Mouse (Mus musculus): Measurements from ENCODE around the gene Phkb.
"Not testable (repeated sequence)": the region's sequence is repeated elsewhere in the genome, so short reads cannot be mapped to it uniquely, and the experiment has no call there.

Gene Phkb

GRCm38 (mm10) chr8:85840657-85841488, at the start of gene Phkb, which contains the start of gene Itfg1:
Phkb (plus strand) TSS chr8:85840959.
Itfg1 (minus strand) TSS chr8:85840921.
- peak; percentile 91 for DNase-seq (ENCODE audit: low spot score)

DNA sequence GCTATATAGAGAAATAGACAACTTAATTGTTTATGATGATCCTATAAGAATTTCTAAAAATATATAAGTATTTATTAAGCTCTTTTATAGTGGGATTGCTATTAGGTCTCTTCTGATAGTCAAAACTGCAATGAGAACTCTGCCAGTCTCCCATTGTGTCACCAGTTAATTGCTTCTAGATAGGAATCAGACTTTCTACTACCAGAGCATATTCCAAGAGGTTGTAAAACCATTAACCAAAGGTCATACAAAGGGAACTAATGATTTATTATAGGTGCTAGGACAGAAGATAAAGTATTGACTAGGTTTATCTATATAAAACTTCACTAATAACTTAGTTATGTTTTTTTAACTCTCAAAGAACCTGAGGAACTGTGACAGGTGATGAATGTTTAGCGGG, 44.4 kb upstream of the Phkb start:
- not testable (repeated sequence) for DNase-seq (ENCODE audit: low spot score)

GRCm38 (mm10) chr8:85800164-85800563, 40.6 kb upstream of the Phkb start:
- no peak for DNase-seq (ENCODE audit: low spot score)

GRCm38 (mm10) chr8:85801408-85801807, 39.4 kb upstream of the Phkb start:
- no peak for DNase-seq (ENCODE audit: low spot score)

GRCm38 (mm10) chr8:85813621-85814020, 27.1 kb upstream of the Phkb start:
- no peak for DNase-seq (ENCODE audit: low spot score)

DNA sequence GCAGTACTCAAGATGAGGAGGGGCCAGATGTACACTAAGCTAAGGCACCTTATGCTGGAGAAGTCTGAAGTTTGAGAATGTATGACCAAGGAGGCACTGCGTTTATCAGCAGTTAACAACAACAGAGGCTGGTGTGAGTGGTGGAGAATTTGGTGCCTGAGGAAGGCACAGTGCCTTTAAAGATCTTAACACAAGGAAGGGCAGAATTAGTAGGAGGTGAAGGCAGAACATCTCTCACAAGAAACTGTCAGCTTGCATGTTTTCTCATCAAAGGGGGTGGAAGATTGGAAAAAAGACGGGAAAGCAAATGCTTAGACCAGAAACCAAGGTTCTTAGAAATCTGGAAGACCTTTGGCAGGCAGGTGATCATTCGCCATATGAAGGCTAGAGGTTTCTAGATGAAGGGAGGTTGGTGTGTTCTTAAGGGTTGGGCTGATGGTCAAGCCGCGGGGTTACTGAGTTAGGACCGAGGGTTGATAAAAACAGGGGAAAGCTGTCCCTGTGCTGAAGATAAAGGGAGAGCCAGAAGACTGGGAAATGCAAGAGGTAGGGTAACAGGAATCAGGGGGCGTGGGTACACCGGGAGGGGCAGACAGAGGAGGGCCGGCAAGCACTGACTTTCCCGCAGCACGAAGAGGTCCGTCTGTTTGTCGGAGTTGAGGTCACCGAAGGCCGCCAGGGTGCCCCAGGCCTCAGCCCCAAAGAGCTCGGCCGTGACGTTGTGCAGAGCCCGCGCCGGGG, 673 bp upstream of the Phkb start:
- no peak for DNase-seq (ENCODE audit: low spot score)

GRCm38 (mm10) chr8:85841489-85841795, 683 bp downstream of the Phkb start:
- DNase-seq (ENCODE audit: low spot score), result peak; percentile 10

- DNase-seq (ENCODE audit: low spot score), result no peak
Observed at GRCm38 (mm10) chr8:85845887-85846286, 5.1 kb downstream of the Phkb start.

GRCm38 (mm10) chr8:85854220-85855123, 13.7 kb downstream of the Phkb start:
- no peak for DNase-seq (ENCODE audit: low spot score)

GRCm38 (mm10) chr8:85857227-85857896, 16.6 kb downstream of the Phkb start:
- DNase-seq (ENCODE audit: low spot score), result not testable (repeated sequence)

- DNase-seq (ENCODE audit: low spot score), result peak; percentile 29
Observed at GRCm38 (mm10) chr8:85860612-85861011, 19.9 kb downstream of the Phkb start.

DNA sequence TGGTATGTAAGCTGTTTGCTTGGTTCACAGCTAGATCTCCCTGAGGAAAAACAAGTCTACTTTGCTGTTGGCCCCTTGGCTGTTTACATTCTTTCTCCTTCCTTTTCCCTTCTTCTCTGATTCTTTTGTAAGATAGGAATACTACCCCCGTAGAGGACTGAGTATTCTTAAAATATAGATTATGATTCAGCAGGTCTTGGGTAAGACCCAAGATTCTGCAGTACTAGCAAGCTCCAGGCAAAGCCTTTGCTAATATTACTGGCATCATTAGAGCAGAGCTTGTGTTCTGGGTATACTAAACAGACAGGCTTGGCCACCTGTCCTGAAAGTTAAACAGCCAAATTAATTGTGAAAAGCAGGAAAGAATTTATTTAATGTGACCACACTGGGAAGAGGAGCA, 21.6 kb downstream of the Phkb start:
- no peak for DNase-seq (ENCODE audit: low spot score)

DNA sequence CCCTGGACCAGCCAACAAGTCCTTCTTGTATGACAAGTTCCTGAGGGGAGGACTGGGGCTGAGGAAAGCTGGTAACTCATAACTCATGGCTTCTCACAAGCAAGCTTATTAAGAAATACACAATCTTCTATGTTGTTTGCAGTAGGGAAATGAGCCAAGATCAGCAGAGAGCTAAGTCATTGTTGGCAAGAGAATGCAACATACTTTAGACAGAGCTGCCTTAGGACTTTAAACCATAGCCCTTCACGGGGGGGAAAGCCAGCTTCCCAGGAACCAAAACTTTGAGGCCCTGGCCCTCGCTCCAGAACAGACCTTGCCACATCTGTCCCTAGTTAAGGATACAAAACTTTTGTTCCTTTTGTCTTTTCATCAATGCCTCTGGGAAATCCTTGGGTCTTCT, 30.9 kb downstream of the Phkb start:
- no peak for DNase-seq (ENCODE audit: low spot score)

- no peak for DNase-seq (ENCODE audit: low spot score)
Observed at GRCm38 (mm10) chr8:85877976-85878375, 37.2 kb downstream of the Phkb start.

- DNase-seq (ENCODE audit: low spot score), result no peak
Observed at GRCm38 (mm10) chr8:85879624-85880023, 38.9 kb downstream of the Phkb start.

GRCm38 (mm10) chr8:85884811-85885210, 44.1 kb downstream of the Phkb start:
- DNase-seq (ENCODE audit: low spot score), result no peak

DNA sequence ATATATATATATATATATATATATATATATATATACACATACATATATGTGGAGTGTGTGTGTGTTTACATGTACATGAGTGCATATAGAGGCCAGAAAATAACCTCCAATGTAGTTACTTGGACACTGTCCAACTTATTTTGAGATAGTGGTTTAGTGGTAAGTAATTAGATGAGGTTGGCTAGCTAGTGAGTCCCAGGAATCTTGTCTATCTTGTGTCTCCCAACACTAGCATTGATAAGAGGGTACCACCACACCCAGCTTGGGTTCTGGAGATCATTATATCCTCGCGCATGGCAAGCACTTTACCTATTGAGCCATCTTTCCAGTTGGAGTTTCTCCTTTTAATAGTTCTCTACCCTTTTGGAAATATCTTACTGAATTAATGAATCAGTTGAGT, 56.9 kb downstream of the Phkb start:
- DNase-seq (ENCODE audit: low spot score), result no peak

GRCm38 (mm10) chr8:85924991-85925390, 84.2 kb downstream of the Phkb start:
- no peak for DNase-seq (ENCODE audit: low spot score)

DNA sequence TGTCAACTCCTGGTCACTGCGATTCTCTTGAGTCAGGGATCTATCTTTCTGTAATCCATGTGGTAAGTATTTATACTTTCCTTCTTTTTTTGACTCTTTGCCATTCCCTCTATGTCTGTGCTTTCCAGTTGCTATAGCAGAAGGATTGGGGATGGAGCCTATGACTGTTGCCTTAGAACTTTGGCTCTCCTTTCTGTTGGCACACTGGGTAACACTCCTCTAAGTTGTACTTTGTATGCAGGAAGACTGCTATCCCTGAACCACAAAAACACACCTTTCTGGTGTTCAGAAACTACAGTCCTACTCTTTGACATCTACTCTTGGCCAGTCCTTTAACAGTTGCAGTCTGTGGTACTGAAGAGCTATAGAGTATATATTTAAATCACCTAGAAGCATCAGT, 84.8 kb downstream of the Phkb start:
- no peak for DNase-seq (ENCODE audit: low spot score)

DNA sequence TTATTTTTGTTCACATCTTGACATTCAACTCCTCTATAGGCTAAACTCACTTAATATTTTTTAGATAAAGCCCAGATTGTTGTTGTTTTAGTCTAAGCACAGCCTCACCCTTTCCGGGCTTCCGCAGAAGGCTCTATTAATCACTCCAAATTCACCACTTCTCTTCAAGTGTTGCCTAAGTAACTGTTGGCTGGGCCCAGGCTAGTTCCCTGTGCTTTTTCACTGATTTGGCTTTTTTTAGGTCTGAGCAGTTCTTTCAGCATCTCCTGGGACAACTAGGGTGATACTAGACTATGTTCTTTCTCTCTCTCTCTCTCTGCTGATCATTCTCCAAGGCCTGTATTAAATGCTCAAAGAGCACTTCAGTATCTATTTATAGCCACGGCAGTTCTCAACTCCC, 85.3 kb downstream of the Phkb start:
- no peak for DNase-seq (ENCODE audit: low spot score)

DNA sequence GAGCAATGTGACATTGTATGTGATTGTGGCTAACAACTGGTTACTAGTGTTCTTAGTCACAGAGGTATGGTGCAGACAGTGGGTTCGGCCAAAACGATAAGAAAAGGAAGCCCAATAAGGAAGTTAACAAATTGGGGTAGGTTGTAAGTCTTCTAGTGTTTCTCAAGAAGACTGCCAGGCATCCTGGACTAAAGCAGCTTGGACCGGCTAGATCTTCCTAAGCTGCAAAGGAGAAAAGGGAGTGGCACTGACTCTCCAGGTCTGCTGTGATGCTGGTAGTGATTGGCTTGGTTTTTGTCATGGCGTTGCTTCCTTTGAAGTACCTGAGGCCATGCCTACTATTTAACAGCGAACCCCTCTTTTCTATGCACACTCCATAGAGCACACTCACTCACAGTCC, 95.4 kb downstream of the Phkb start:
- no peak for DNase-seq (ENCODE audit: low spot score)

- DNase-seq (ENCODE audit: low spot score), result no peak
Observed at GRCm38 (mm10) chr8:85937343-85937742, 96.6 kb downstream of the Phkb start.
